In genomic region chr2:156135695-156136094, GRCm38 (mm10) we compare ENCODE assay signal across 16 mouse cellular contexts. TPM values are rescaled to one million over a fixed set of nuclear protein-coding genes. Genes with fewer than 3 reads are reported as not detected.
A peak's percentile ranks its signal among the peaks of the same experiment; 100 is the strongest.
DNase-seq lines count a peak whose midpoint lies in the region; ATAC-seq and TF ChIP-seq lines count a peak whose summit lies in the region.
"Had no signal": no experiment of that assay in that cellular context is flagged by ENCODE, and none has a peak within 500 bp of the region (broad histone marks: within the 10 kb centered on the region; RNA-seq: fewer than 3 reads in every experiment).

No protein-coding gene starts in this region.

- no peaks in the 10 kb centered on the region for H3K4me1 ChIP-seq in forebrain, postnatal 0 days (ENCODE audit: insufficient read depth)
- H3K4me1 ChIP-seq in forebrain, embryonic 10.5 days, result no peaks in the 10 kb centered on the region
- no peaks in the 10 kb centered on the region for H3K4me1 ChIP-seq in liver, postnatal 0 days (ENCODE audit: insufficient read depth)
- no peaks in the 10 kb centered on the region for H3K4me1 ChIP-seq in midbrain, embryonic 10.5 days
- H3K4me1 ChIP-seq: embryonic facial prominence, embryonic 13.5 days; neural tube, embryonic 12.5 days; stomach, embryonic 15.5 days had no signal

- H3K4me3 ChIP-seq in forebrain, postnatal 0 days (ENCODE audit: low read depth, low read length), result no peak overlapping the region
- no peak overlapping the region for H3K4me3 ChIP-seq in forebrain, embryonic 10.5 days
- H3K4me3 ChIP-seq in liver, postnatal 0 days (ENCODE audit: low read depth, low read length), result no peak overlapping the region
- H3K4me3 ChIP-seq in midbrain, embryonic 10.5 days, result no peak overlapping the region
- H3K4me3 ChIP-seq: embryonic facial prominence, embryonic 13.5 days; neural tube, embryonic 12.5 days; stomach, embryonic 15.5 days had no signal

- 88% methylated on average over 6 of the region's 6 CpGs for whole genome bisulfite sequencing in forebrain, postnatal 0 days
- WGBS in forebrain, embryonic 10.5 days, result 86% methylated on average over 6 of the region's 6 CpGs
- WGBS in liver, postnatal 0 days (ENCODE audit: insufficient replicate concordance), result 84% methylated on average over 6 of the region's 6 CpGs
- WGBS in midbrain, embryonic 10.5 days, result 86% methylated on average over 6 of the region's 6 CpGs

- no peaks in the 10 kb centered on the region for H3K9me3 ChIP-seq in forebrain, postnatal 0 days (ENCODE audit: low read length)
- no peaks in the 10 kb centered on the region for H3K9me3 ChIP-seq in forebrain, embryonic 10.5 days
- H3K9me3 ChIP-seq in liver, postnatal 0 days (ENCODE audit: low read length), result no peaks in the 10 kb centered on the region
- no peaks in the 10 kb centered on the region for H3K9me3 ChIP-seq in midbrain, embryonic 10.5 days (replicated peaks)
- H3K9me3 ChIP-seq: embryonic facial prominence, embryonic 13.5 days; neural tube, embryonic 12.5 days; stomach, embryonic 15.5 days had no signal

- H3K4me2 ChIP-seq in forebrain, postnatal 0 days (ENCODE audit: low read depth), result no peak overlapping the region
- no peak overlapping the region for H3K4me2 ChIP-seq in liver, postnatal 0 days (ENCODE audit: low read depth, low read length)
- H3K4me2 ChIP-seq: embryonic facial prominence, embryonic 13.5 days; neural tube, embryonic 12.5 days; stomach, embryonic 15.5 days had no signal

- no peaks in the 10 kb centered on the region for H3K27me3 ChIP-seq in forebrain, postnatal 0 days (ENCODE audit: insufficient read depth, low read length)
- H3K27me3 ChIP-seq in forebrain, embryonic 10.5 days (ENCODE audit: poor library complexity, severe bottlenecking), result no peaks in the 10 kb centered on the region
- no peaks in the 10 kb centered on the region for H3K27me3 ChIP-seq in liver, postnatal 0 days (ENCODE audit: insufficient read depth, low read length)
- H3K27me3 ChIP-seq in midbrain, embryonic 10.5 days (ENCODE audit: low read depth, poor library complexity, severe bottlenecking), result no peaks in the 10 kb centered on the region
- H3K27me3 ChIP-seq: embryonic facial prominence, embryonic 13.5 days; neural tube, embryonic 12.5 days; stomach, embryonic 15.5 days had no signal

- no peak for TF ChIP-seq EP300 in liver, postnatal 0 days (IDR thresholded peaks at IDR 0.05; ENCODE audit: low read depth)

- peaks cover 13% of the 10 kb centered on the region; the same call in 1 of the 2 replicates for H3K36me3 ChIP-seq in forebrain, postnatal 0 days (ENCODE audit: insufficient read depth)
- H3K36me3 ChIP-seq in forebrain, embryonic 10.5 days (replicated peaks), result peaks cover 48% of the 10 kb centered on the region
- H3K36me3 ChIP-seq in liver, postnatal 0 days (replicated peaks; ENCODE audit: insufficient read depth, low read length), result peaks cover 21% of the 10 kb centered on the region
- peaks cover 49% of the 10 kb centered on the region for H3K36me3 ChIP-seq in midbrain, embryonic 10.5 days

- no peak overlapping the region for H3K9ac ChIP-seq in forebrain, postnatal 0 days
- no peak overlapping the region for H3K9ac ChIP-seq in liver, postnatal 0 days (replicated peaks)
- H3K9ac ChIP-seq: embryonic facial prominence, embryonic 13.5 days; neural tube, embryonic 12.5 days; stomach, embryonic 15.5 days had no signal

- no peak overlapping the region for H3K27ac ChIP-seq in forebrain, postnatal 0 days (ENCODE audit: low read depth, low read length)
- H3K27ac ChIP-seq in forebrain, embryonic 10.5 days, result no peak overlapping the region
- H3K27ac ChIP-seq in liver, postnatal 0 days (ENCODE audit: low read depth), result no peak overlapping the region
- H3K27ac ChIP-seq in midbrain, embryonic 10.5 days (replicated peaks), result no peak overlapping the region
- H3K27ac ChIP-seq: embryonic facial prominence, embryonic 13.5 days; neural tube, embryonic 12.5 days; stomach, embryonic 15.5 days had no signal

- DNase-seq in forebrain, postnatal 0 days, result no peak
- no peak for DNase-seq in forebrain, embryonic 10.5 days (ENCODE audit: extremely low spot score, low spot score)
- no peak for DNase-seq in liver, postnatal 0 days
- no peak for DNase-seq in liver
- peak; percentile 43 for DNase-seq in A20 (ENCODE audit: low read depth, low spot score)
- peak; percentile 31 for DNase-seq in c-Kit-positive CD71-positive TER-119-negative erythroid progenitor cells, embryonic 14.5 days (ENCODE audit: low read depth)
- no peak for DNase-seq in urinary bladder, postnatal 10 days (ENCODE audit: low spot score)
- no peak for DNase-seq in midbrain, embryonic 10.5 days (ENCODE audit: low spot score)
- DNase-seq: cerebellum, adult 9-10 months; gastrocnemius, postnatal 25 days; kidney, adult 11 months; midbrain, embryonic 14.5 days had no signal

- no peak for ATAC-seq in forebrain, postnatal 0 days
- no peak for ATAC-seq in liver, postnatal 0 days
- ATAC-seq: forebrain, embryonic 14.5 days had no signal

- peak; percentile 29; the same call in 1 of the 2 replicates for TF ChIP-seq CTCF in forebrain, postnatal 0 days (IDR thresholded peaks at IDR 0.05; ENCODE audit: low read depth)
- TF ChIP-seq CTCF in liver, postnatal 0 days (IDR thresholded peaks at IDR 0.05; ENCODE audit: low read depth), result peak; percentile 56

RNA-seq across cellular contexts. Expression of gene Romo1, which starts 8.1 kb away (rescaled TPM):
- 91.3 and 132 TPM in 2 replicates for total RNA-seq in forebrain, postnatal 0 days (2014; rRNA removed)
- polyA plus RNA-seq in forebrain, postnatal 0 days (2015; fragmentation: Nextera tagmentation; extraction: Ambion mirVana), result 529 and 662 TPM in 2 replicates
- 379 and 398 TPM in 2 replicates for polyA plus RNA-seq in forebrain, embryonic 10.5 days (2016; fragmentation: Nextera tagmentation; extraction: Ambion mirVana)
- polyA plus RNA-seq in liver, postnatal 0 days (2015; fragmentation: Nextera tagmentation; extraction: Ambion mirVana), result 292 and 295 TPM in 2 replicates
- 426 and 441 TPM in 2 replicates for polyA plus RNA-seq in midbrain, embryonic 10.5 days (2016; fragmentation: Nextera tagmentation; extraction: Ambion mirVana)

RNA-seq across cellular contexts. Expression of gene Nfs1, which starts 8.3 kb away (rescaled TPM):
- 41.9 and 42.7 TPM in 2 replicates for total RNA-seq in forebrain, postnatal 0 days (2014; rRNA removed)
- polyA plus RNA-seq in forebrain, postnatal 0 days (2015; fragmentation: Nextera tagmentation; extraction: Ambion mirVana), result 41.2 and 48.6 TPM in 2 replicates
- 41.7 and 45.2 TPM in 2 replicates for polyA plus RNA-seq in forebrain, embryonic 10.5 days (2016; fragmentation: Nextera tagmentation; extraction: Ambion mirVana)
- 38.9 and 40.2 TPM in 2 replicates for polyA plus RNA-seq in liver, postnatal 0 days (2015; fragmentation: Nextera tagmentation; extraction: Ambion mirVana)
- polyA plus RNA-seq in midbrain, embryonic 10.5 days (2016; fragmentation: Nextera tagmentation; extraction: Ambion mirVana), result 46.0 and 46.7 TPM in 2 replicates

RNA-seq across cellular contexts. Expression of gene Gm28036, which starts 8.8 kb away (rescaled TPM):
- total RNA-seq in forebrain, postnatal 0 days (2014; rRNA removed), result 14.4 and 20.5 TPM in 2 replicates
- 8.6 and 13.0 TPM in 2 replicates for polyA plus RNA-seq in forebrain, postnatal 0 days (2015; fragmentation: Nextera tagmentation; extraction: Ambion mirVana)
- polyA plus RNA-seq in forebrain, embryonic 10.5 days (2016; fragmentation: Nextera tagmentation; extraction: Ambion mirVana), result 20.7 TPM in 2 replicates
- 0.88 and 3.0 TPM in 2 replicates for polyA plus RNA-seq in liver, postnatal 0 days (2015; fragmentation: Nextera tagmentation; extraction: Ambion mirVana)
- 19.1 and 27.3 TPM in 2 replicates for polyA plus RNA-seq in midbrain, embryonic 10.5 days (2016; fragmentation: Nextera tagmentation; extraction: Ambion mirVana)

RNA-seq across cellular contexts. Expression of gene Rbm12, which starts 23.9 kb away (rescaled TPM):
- total RNA-seq in forebrain, postnatal 0 days (2014; rRNA removed), result 28.6 and 31.6 TPM in 2 replicates
- 17.7 and 19.4 TPM in 2 replicates for polyA plus RNA-seq in forebrain, postnatal 0 days (2015; fragmentation: Nextera tagmentation; extraction: Ambion mirVana)
- 47.5 and 50.4 TPM in 2 replicates for polyA plus RNA-seq in forebrain, embryonic 10.5 days (2016; fragmentation: Nextera tagmentation; extraction: Ambion mirVana)
- 5.5 and 5.7 TPM in 2 replicates for polyA plus RNA-seq in liver, postnatal 0 days (2015; fragmentation: Nextera tagmentation; extraction: Ambion mirVana)
- 43.9 and 47.2 TPM in 2 replicates for polyA plus RNA-seq in midbrain, embryonic 10.5 days (2016; fragmentation: Nextera tagmentation; extraction: Ambion mirVana)

RNA-seq across cellular contexts. Expression of gene Cpne1, which starts 23.9 kb away (rescaled TPM):
- 29.5 and 30.4 TPM in 2 replicates for total RNA-seq in forebrain, postnatal 0 days (2014; rRNA removed)
- 5.1 and 13.2 TPM in 2 replicates for polyA plus RNA-seq in forebrain, postnatal 0 days (2015; fragmentation: Nextera tagmentation; extraction: Ambion mirVana)
- polyA plus RNA-seq in forebrain, embryonic 10.5 days (2016; fragmentation: Nextera tagmentation; extraction: Ambion mirVana), result 63.3 and 73.3 TPM in 2 replicates
- 13.4 and 16.0 TPM in 2 replicates for polyA plus RNA-seq in liver, postnatal 0 days (2015; fragmentation: Nextera tagmentation; extraction: Ambion mirVana)
- 58.9 and 67.0 TPM in 2 replicates for polyA plus RNA-seq in midbrain, embryonic 10.5 days (2016; fragmentation: Nextera tagmentation; extraction: Ambion mirVana)

Comparison
In these comparisons a context has a peak if more than half of its experiments do, and no peak if none do; other contexts are left out.
1. DNase-seq: peak in A20 (single experiment) and c-Kit-positive CD71-positive TER-119-negative erythroid progenitor cells, embryonic 14.5 days (single experiment); none in forebrain, postnatal 0 days (single experiment), forebrain, embryonic 10.5 days (single experiment), liver, postnatal 0 days (single experiment), liver (single experiment), urinary bladder, postnatal 10 days (single experiment) and midbrain, embryonic 10.5 days (single experiment).